Mouse (Mus musculus): ENCODE results near the gene Rptor. TPM values are rescaled to one million over a fixed set of nuclear protein-coding genes. Genes with fewer than 3 reads are reported as not detected.
A peak's percentile ranks its signal among the peaks of the same experiment; 100 is the strongest.

Rptor gene
- polyA plus RNA-seq, 1 experiment from 2014 or later, result 14.6 TPM

GRCm38 (mm10) chr11:119940142-119940541 is 337.4 kb downstream of the Rptor start:
- H3K4me3 ChIP-seq (ENCODE audit: low read depth, low read length), result no peak overlapping the region
- no peaks in the 10 kb centered on the region for H3K36me3 ChIP-seq (ENCODE audit: insufficient read depth)
- H3K27me3 ChIP-seq (ENCODE audit: insufficient read depth, low read length), result no peaks in the 10 kb centered on the region
- DNase-seq (no peak), ATAC-seq (ENCODE audit: insufficient read depth) (no peak)
- WGBS, result 52% methylated on average over 11 of the region's 11 CpGs
- no peak overlapping the region for H3K4me2 ChIP-seq
- H3K4me1 ChIP-seq (ENCODE audit: insufficient read depth), result peaks cover 41% of the 10 kb centered on the region
- H3K9ac ChIP-seq, result no peak overlapping the region; the same call in 1 of the 2 replicates
- no peaks in the 10 kb centered on the region for H3K9me3 ChIP-seq (ENCODE audit: low read depth, low read length)
- no peak overlapping the region for H3K27ac ChIP-seq (ENCODE audit: low read depth)
- no peak for TF ChIP-seq CTCF (IDR thresholded peaks at IDR 0.05; ENCODE audit: low read depth)

GRCm38 (mm10) chr11:119941794-119942193 is 339.1 kb downstream of the Rptor start:
- WGBS, result 3% methylated on average over 8 of the region's 8 CpGs
- peak overlapping the region; percentile 57 for H3K9ac ChIP-seq
- H3K4me1 ChIP-seq (ENCODE audit: insufficient read depth), result peaks cover 37% of the 10 kb centered on the region
- peak; percentile 60 for DNase-seq
- H3K4me2 ChIP-seq, result peak overlapping the region; percentile 98
- H3K36me3 ChIP-seq (ENCODE audit: insufficient read depth), result no peaks in the 10 kb centered on the region
- ATAC-seq (ENCODE audit: insufficient read depth), result no peak
- H3K27ac ChIP-seq (ENCODE audit: low read depth), result peak overlapping the region; percentile 81; the same call in 1 of the 2 replicates
- H3K27me3 ChIP-seq (ENCODE audit: insufficient read depth, low read length), result no peaks in the 10 kb centered on the region
- no peaks in the 10 kb centered on the region for H3K9me3 ChIP-seq (ENCODE audit: low read depth, low read length)
- H3K4me3 ChIP-seq (ENCODE audit: low read depth, low read length), result peak overlapping the region; percentile 76
- no peak for TF ChIP-seq CTCF (IDR thresholded peaks at IDR 0.05; ENCODE audit: low read depth)

- Histone ChIP-seq H3K9ac (peak overlapping the region; percentile 57), H3K4me1 (ENCODE audit: insufficient read depth) (peaks cover 37% of the 10 kb centered on the region), H3K27me3 (ENCODE audit: insufficient read depth, low read length) (no peaks in the 10 kb centered on the region), H3K4me3 (ENCODE audit: low read depth, low read length) (peak overlapping the region; percentile 76), H3K36me3 (ENCODE audit: insufficient read depth) (no peaks in the 10 kb centered on the region), H3K27ac (ENCODE audit: low read depth) (peak overlapping the region; percentile 81; the same call in 1 of the 2 replicates), H3K9me3 (ENCODE audit: low read depth, low read length) (no peaks in the 10 kb centered on the region), H3K4me2 (peak overlapping the region; percentile 98)
- no peak for TF ChIP-seq CTCF (IDR thresholded peaks at IDR 0.05; ENCODE audit: low read depth)
- ATAC-seq (ENCODE audit: insufficient read depth) (peak; percentile 56), DNase-seq (peak; percentile 59)
- under 1% methylated on average over 43 of the region's 43 CpGs for WGBS
These were observed 339.6 kb downstream of the Rptor start for GRCm38 (mm10) chr11:119942201-119942726.

- peaks cover 33% of the 10 kb centered on the region for H3K4me1 ChIP-seq (ENCODE audit: insufficient read depth)
- peak within 1 kb of the TSS; percentile 75 for H3K9ac ChIP-seq
- no peak for TF ChIP-seq CTCF (IDR thresholded peaks at IDR 0.05; ENCODE audit: low read depth)
- H3K27ac ChIP-seq (ENCODE audit: low read depth), result peak within 1 kb of the TSS; percentile 81
- no peaks in the 10 kb centered on the region for H3K36me3 ChIP-seq (ENCODE audit: insufficient read depth)
- DNase-seq (peak; percentile 99), ATAC-seq (ENCODE audit: insufficient read depth) (peak; percentile 94)
- H3K4me3 ChIP-seq (ENCODE audit: low read depth, low read length), result peak within 1 kb of the TSS; percentile 76
- WGBS, result under 1% methylated on average over 67 of the region's 79 CpGs
- H3K9me3 ChIP-seq (ENCODE audit: low read depth, low read length), result no peaks in the 10 kb centered on the region
- no peaks in the 10 kb centered on the region for H3K27me3 ChIP-seq (ENCODE audit: insufficient read depth, low read length)
- peak within 1 kb of the TSS; percentile 98 for H3K4me2 ChIP-seq
These were observed 340.2 kb downstream of the Rptor start, which contains the start of gene Baiap2 for GRCm38 (mm10) chr11:119942727-119943427. TSS of gene Baiap2 (plus strand) at chr11:119942763.

- Histone ChIP-seq H3K4me1 (ENCODE audit: insufficient read depth) (peaks cover 29% of the 10 kb centered on the region), H3K36me3 (ENCODE audit: insufficient read depth) (no peaks in the 10 kb centered on the region), H3K27ac (ENCODE audit: low read depth) (peak overlapping the region; percentile 60), H3K9ac (peak overlapping the region; percentile 75), H3K4me2 (peak overlapping the region; percentile 98), H3K27me3 (ENCODE audit: insufficient read depth, low read length) (no peaks in the 10 kb centered on the region), H3K9me3 (ENCODE audit: low read depth, low read length) (no peaks in the 10 kb centered on the region), H3K4me3 (ENCODE audit: low read depth, low read length) (peak overlapping the region; percentile 76)
- ATAC-seq (ENCODE audit: insufficient read depth), result 0 out of 2 replicates have a peak, but pooled peaks have one; percentile 11
- peak; percentile 44 for TF ChIP-seq CTCF (IDR thresholded peaks at IDR 0.05; ENCODE audit: low read depth)
- WGBS, result 2% methylated on average over 32 of the region's 32 CpGs
- peak; percentile 65 for DNase-seq
These were observed 340.8 kb downstream of the Rptor start for GRCm38 (mm10) chr11:119943428-119943988.

GRCm38 (mm10) chr11:119945343-119945742 is 342.6 kb downstream of the Rptor start:
- ATAC-seq (ENCODE audit: insufficient read depth), result no peak
- Histone ChIP-seq H3K27ac (ENCODE audit: low read depth) (peak overlapping the region; percentile 71), H3K27me3 (ENCODE audit: insufficient read depth, low read length) (no peaks in the 10 kb centered on the region), H3K36me3 (ENCODE audit: insufficient read depth) (no peaks in the 10 kb centered on the region), H3K9ac (no peak overlapping the region), H3K9me3 (ENCODE audit: low read depth, low read length) (no peaks in the 10 kb centered on the region), H3K4me2 (peak overlapping the region; percentile 28; the same call in 1 of the 2 replicates), H3K4me1 (ENCODE audit: insufficient read depth) (peaks cover 21% of the 10 kb centered on the region), H3K4me3 (ENCODE audit: low read depth, low read length) (no peak overlapping the region)
- WGBS, result 64% methylated on average over 7 of the region's 7 CpGs
- DNase-seq, result peak; percentile 59
- no peak for TF ChIP-seq CTCF (IDR thresholded peaks at IDR 0.05; ENCODE audit: low read depth)

- H3K27ac ChIP-seq (ENCODE audit: low read depth), result no peak overlapping the region
- H3K9me3 ChIP-seq (ENCODE audit: low read depth, low read length), result no peaks in the 10 kb centered on the region
- WGBS, result 97% methylated on average over 1 of the region's 1 CpGs
- DNase-seq (no peak), ATAC-seq (ENCODE audit: insufficient read depth) (no peak)
- H3K27me3 ChIP-seq (ENCODE audit: insufficient read depth, low read length), result no peaks in the 10 kb centered on the region
- no peaks in the 10 kb centered on the region for H3K36me3 ChIP-seq (ENCODE audit: insufficient read depth)
- H3K4me2 ChIP-seq, result no peak overlapping the region
- no peak for TF ChIP-seq CTCF (IDR thresholded peaks at IDR 0.05; ENCODE audit: low read depth)
- H3K4me1 ChIP-seq (ENCODE audit: insufficient read depth), result peaks cover 21% of the 10 kb centered on the region
- no peak overlapping the region for H3K4me3 ChIP-seq (ENCODE audit: low read depth, low read length)
- H3K9ac ChIP-seq, result no peak overlapping the region
These were observed 344.7 kb downstream of the Rptor start for GRCm38 (mm10) chr11:119947426-119947825.
